Mouse (Mus musculus) adipocyte (in vitro differentiated cells): ENCODE results near the gene Khnyn.

ENCODE experiments used
- DNase-seq: peaks from one replicate; pipeline ENCODE4 v3.0.0-alpha.2; 2016; ENCODE audit warnings: low spot score

Gene Khnyn

DNA sequence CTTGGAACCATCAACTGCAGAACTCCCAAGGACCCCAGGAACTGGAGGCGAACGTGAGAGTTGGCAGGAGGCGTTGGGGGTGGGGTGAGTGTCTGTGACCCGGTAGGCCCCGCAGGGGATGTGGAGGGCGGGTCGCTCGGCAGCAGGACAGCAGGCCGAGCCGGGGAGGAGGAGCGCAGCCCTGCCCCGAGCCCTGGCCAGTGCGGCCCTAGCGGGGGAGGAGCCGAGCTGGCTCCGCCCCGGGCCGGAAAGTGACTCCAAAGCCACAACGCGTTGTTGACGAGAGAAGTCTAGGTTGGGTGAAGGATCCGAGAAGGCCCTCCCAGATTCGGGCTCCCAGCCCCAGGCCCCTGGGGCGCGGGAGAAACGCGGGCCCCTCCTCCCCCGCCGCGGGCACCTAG is at the start of gene Khnyn:
Gene Khnyn, plus strand, starts transcription at position 235 of the 401 bp plus-strand sequence.
- peak; percentile 81 for DNase-seq

- DNase-seq, result no peak
Observed at GRCm38 (mm10) chr14:55838312-55838711, 46.4 kb upstream of the Khnyn start.

GRCm38 (mm10) chr14:55838740-55839139 is 46.0 kb upstream of the Khnyn start:
- DNase-seq, result no peak

GRCm38 (mm10) chr14:55840853-55841366 is 43.8 kb upstream of the Khnyn start:
- DNase-seq, result peak; percentile 59

DNA sequence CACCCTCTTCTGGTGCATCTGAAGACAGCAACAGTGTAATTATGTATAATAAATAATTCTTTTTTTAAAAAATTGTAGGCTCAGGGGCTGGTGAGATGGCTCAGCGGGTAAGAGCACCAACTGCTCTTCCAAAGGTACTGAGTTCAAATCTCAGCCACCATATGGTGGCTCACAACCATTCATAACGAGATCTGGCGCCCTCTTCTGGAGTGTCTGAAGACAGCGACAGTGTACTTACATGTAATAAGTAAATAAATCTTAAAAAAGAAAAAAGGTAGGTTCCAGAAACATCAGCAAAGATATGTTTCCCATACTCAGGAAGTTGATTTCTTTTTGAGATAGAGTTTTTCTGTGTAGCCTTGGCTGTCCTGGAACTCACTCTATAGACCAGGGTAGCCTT is 42.0 kb upstream of the Khnyn start:
- DNase-seq, result no peak

GRCm38 (mm10) chr14:55845506-55846294 is 39.0 kb upstream of the Khnyn start:
- DNase-seq, result peak; percentile 52

GRCm38 (mm10) chr14:55850885-55851284 is 33.9 kb upstream of the Khnyn start:
- no peak for DNase-seq

- DNase-seq, result no peak
Observed at GRCm38 (mm10) chr14:55852646-55853551, 31.8 kb upstream of the Khnyn start.

DNA sequence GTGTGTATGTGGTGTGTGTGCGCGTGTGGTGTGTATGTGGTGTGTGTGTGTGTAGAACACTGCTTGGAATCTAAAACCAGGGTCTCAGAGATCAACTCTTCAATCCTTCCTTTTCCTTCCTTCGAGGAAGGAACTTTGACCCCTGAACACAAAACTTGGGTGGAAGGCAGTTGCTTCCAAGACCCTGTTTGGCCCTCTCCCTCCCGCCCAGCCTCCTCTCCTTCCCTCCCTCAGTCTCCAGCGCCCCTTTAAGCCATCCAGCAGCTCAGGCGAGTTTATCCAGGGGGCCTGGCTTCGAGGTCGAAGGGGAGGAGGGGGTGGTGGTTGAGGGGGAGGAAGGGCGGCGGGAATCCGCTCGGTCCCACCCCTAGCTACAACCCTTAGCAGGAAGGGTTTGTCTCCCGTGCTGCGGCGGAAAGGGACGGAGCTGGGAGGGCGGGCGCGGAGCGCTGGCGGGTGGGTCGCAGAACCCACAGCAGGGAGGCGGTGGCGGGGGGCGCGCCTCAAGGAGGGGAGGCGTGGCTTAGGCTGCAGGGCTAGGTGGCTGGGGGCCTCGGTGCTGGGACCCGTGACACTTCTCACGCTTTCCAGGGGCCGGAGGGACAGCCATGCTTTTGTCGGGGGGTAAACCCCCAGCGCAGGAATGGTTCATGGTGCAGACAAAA is 31.0 kb upstream of the Khnyn start, which contains the start of gene Nynrin:
Gene Nynrin, plus strand, starts transcription at position 390 of the 665 bp plus-strand sequence.
- no peak for DNase-seq

GRCm38 (mm10) chr14:55854406-55855100 is 30.2 kb upstream of the Khnyn start:
- DNase-seq, result peak; percentile 35

DNA sequence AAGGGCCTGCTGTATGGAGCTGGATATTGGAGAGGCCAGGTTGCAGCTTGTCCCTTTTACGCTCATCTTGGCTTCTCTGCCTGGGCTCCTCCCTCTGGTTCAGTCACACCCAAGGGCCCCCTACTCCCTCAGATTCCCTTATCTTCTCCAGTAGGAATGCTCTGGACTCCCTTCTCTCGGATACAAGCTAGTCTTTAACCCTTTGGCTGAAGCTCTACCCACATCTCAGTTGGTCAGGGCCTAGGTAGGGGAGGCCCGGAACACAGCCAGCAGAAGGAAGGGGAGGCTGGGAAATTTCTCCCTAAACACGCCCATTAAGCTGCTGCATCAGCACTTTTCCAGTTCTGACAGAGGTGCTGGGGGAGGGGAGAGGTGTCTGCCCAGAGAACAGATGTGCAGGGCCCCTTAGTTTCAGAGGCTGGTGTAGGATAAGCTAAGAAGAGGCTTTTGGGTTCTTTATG is 29.6 kb upstream of the Khnyn start:
- DNase-seq, result peak; percentile 54

DNA sequence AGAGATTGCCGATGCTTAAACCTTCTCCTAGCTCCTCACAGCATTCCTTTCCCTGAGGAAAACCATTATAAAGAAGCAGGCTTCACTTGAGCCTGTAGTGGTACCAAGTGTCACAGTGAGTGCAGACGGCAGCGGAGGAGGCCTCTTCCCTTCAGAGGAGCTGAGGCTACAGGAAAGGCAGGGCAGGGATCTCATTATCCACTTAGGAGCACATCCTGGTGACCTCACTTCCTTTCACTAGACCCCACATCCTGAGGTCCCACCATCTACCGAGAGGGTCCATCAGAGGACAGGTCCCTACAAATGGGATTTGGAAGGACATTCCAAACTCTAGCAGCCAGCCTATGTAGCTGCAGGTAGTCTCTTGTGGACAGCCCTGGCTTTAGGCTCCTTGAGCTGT is 27.2 kb upstream of the Khnyn start:
- no peak for DNase-seq

DNA sequence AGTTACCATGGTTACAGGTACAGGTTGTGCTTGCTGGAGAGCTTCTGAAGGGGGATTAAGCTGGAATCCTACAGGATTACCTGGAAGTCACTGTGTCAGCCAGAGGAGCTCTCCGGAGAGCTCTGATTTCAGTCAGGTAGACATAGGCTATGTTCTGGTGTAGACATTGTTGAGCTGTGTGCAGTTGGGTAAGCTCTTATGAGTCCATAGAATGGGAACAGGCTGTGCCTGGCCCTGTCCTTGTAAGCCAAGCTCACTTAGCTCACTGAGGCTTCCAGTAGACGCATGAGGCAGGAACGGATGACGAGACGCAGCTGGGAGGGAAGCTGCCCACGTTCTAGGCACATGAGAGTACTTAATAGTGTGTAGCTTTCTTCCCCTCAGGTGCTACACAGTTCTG is 22.6 kb upstream of the Khnyn start:
- no peak for DNase-seq

DNA sequence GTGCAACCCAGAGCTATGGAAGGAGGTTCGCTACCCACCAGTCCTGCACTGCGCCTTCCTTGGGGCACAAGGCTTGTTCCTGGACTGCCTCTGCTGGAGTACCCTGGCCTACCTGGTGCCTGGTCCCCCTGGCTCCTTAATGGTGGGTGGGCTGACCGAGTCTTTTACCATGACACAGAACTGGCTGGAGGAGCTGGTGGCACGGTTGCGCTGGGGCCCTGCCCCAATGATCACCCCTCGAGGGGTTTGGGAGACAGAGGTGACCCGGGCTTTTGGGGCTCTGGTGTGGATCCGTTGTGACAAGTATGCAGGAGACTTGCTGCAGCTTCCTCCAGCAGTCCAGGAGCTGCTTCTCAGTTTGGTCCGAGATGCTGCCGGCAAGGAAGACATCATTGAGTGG is 21.8 kb upstream of the Khnyn start:
- DNase-seq, result no peak

GRCm38 (mm10) chr14:55863773-55864172 is 21.0 kb upstream of the Khnyn start:
- peak; percentile 62 for DNase-seq

- peak; percentile 72 for DNase-seq
Observed at GRCm38 (mm10) chr14:55866962-55867361, 17.8 kb upstream of the Khnyn start.

DNA sequence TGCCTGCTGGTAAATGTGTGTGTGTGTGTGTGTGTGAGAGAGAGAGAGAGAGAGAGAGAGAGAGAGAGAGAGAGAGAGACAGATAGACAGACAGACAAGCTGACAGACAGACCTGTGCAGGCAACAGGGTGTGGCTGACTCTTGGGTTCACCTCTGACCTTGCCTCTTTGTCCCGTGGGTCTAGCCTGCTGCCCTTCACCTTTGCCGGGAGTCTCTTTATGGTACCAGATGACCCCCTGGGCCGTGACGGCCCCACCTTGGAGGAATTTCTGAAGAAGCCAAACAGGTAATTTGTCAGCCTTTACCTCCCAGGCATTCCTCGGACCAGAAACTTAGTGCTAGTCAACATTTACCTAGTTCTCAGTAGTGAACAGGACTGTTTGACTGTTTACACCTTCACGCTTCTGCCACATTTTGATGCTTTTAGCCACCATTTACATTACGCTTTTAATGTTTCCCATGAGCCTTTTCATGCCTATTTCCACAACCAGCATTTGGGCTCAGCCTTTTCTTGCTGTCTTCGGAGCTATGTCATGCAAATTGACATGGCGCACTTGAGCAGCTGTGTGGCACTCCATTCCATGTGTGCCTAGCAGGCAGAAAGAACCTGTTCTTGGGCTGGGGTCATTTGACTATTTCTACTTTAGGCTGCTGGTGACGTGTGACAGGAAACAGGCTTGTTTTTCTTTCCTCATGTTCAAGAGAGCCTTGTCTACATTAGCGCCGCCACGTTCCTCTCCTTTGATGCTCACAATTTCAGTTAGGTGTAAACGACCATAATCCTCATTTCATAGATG is 16.3 kb upstream of the Khnyn start:
- DNase-seq, result no peak

GRCm38 (mm10) chr14:55869538-55869937 is 15.2 kb upstream of the Khnyn start:
- DNase-seq, result no peak

DNA sequence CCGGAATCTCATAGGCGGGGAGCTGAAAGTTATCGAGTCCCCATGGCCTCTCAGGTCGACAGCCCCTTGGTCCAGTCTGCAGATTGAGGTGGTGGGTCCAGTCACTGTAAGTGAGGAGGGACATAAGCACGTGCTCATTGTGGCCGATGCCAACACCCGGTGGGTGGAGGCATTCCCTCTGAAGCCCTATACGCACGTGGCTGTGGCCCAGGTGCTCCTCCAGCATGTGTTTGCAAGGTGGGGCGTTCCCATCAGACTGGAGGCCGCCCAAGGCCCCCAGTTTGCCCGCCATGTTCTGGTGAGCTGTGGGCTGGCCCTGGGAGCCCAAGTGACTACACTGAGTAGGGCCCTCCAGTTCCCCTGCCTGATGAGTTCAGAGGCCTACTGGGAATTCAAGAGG is 12.7 kb upstream of the Khnyn start:
- DNase-seq, result no peak

DNA sequence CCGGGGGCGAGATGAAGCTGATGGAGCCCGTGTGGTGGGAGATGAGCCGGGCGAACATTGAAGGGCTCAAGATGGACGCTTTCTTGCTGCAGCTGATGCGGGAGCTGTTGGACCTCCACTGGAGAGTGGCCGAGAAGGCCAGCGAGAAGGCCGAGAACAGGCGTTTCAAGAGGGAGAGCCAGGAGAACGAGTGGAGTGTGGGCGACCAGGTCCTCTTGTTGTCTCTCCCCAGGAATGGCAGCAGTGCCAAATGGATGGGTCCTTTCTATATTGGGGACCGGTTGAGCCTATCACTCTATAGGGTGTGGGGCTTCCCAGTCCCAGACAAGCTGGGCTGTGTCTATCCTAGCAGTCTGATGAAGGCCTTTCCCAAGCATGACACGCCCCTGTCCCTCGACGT is 12.2 kb upstream of the Khnyn start:
- DNase-seq, result no peak
